Mouse (Mus musculus) frontal cortex, adult 2 months (tissue): ENCODE results near the gene Rag1. TPM values are rescaled to one million over a fixed set of nuclear protein-coding genes. Genes with fewer than 3 reads are reported as not detected.

Experiments
- DNase-seq, 2 experiments: peaks; one replicate each; pipeline ENCODE4 v3.0.0; 2022; ENCODE audit warnings: low spot score in 1 of 2; ENCODE audit errors: extremely low spot score in 1 of 2
- polyA plus RNA-seq: library from polyadenylated mRNA; depleted of rRNA; stranded (reverse); fragments of >200 nt; gene quantifications from 2 replicates; pipeline ENCODE4 v1.2.3, GENCODE M21; 2012; rRNA removed

The Rag1 gene
- polyA plus RNA-seq, 1 experiment, result 0.04 TPM

GRCm38 (mm10) chr2:101592023-101592841 is 57.1 kb downstream of the Rag1 start:
- no peak for DNase-seq

GRCm38 (mm10) chr2:101591356-101591755 is 57.9 kb downstream of the Rag1 start:
- no peak for DNase-seq

Other genes starting within 250 kb of the Rag1 start
- gene Rag2, start 24.8 kb downstream of the Rag1 start, polyA plus RNA-seq, result not detected in 2 replicates
- 35.1 and 40.5 TPM in 2 replicates for gene B230118H07Rik, start within 50 bp of the Rag1 start, polyA plus RNA-seq
- 9.3 and 9.7 TPM in 2 replicates for gene Traf6, start 28.9 kb upstream of the Rag1 start, polyA plus RNA-seq
- gene Prr5l, start 233.5 kb upstream of the Rag1 start, polyA plus RNA-seq, result 12.0 and 12.5 TPM in 2 replicates
- 88.4 and 94.8 TPM in 2 replicates for gene Commd9, start 236.7 kb upstream of the Rag1 start, polyA plus RNA-seq